ENCODE assay signal across 10 mouse cellular contexts in the genomic region with DNA sequence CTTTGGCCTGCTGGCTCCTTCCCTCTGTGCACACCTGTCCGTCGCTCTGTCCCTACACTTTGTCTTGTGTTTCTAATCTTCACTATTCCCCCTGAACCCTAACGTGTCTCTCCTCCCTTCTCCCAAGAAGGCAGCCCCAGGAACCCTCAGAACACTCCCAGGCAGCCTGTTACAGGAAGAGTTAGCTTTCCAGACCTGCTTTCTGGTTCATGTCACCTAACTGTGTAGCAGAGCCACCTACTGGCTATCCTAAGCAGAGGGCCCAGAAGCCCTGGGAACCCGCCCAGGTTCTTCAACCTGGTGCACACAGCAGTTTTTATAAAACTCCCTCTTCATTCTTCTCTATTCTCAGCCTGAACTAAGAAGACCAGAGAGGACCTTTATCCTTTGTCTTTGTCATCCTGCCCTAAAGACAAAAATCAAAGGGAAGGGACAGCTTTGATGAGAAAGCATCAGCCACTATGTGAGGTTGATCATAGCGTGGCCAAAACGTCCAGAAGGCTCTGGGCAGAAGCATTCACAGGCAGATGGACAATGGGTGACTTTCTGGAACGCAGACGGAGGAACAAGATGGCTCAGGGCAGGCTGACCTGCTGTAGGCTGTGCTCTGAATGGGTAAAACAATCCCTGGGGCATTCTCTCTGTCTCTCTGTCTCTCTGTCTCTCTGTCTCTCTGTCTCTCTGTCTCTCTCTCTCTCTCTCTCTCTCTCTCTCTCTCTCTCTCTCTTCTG. TPM values are rescaled to one million over a fixed set of nuclear protein-coding genes. Genes with fewer than 3 reads are reported as not detected.
DNase-seq lines count a peak whose midpoint lies in the region; ATAC-seq and TF ChIP-seq lines count a peak whose summit lies in the region.
"Had no signal": no experiment of that assay in that cellular context is flagged by ENCODE, and none has a peak within 500 bp of the region (broad histone marks: within the 10 kb centered on the region; RNA-seq: fewer than 3 reads in every experiment).

No protein-coding gene starts in this region.

- no peak overlapping the region for H3K4me3 ChIP-seq in thymus, adult 2 months (ENCODE audit: control insufficient read depth, insufficient read depth, low read length)
- H3K4me3 ChIP-seq in gastrocnemius, adult 2 months, result no peak overlapping the region
- H3K4me3 ChIP-seq in lung, postnatal 0 days (ENCODE audit: low read depth, low read length), result no peak overlapping the region

- TF ChIP-seq CTCF in thymus, adult 2 months (IDR thresholded peaks at IDR 0.05; ENCODE audit: borderline replicate concordance, control insufficient read depth, extremely low read depth, insufficient read depth, low read length, poor library complexity), result no peak
- peak; percentile 72 for TF ChIP-seq CTCF in gastrocnemius, adult 2 months (IDR thresholded peaks at IDR 0.05)
- peak; percentile 75 for TF ChIP-seq CTCF in lung, postnatal 0 days (IDR thresholded peaks at IDR 0.05)

- no peak for ATAC-seq in lung, postnatal 0 days

- peak; percentile 23 for DNase-seq in thymus, postnatal 14 days
- no peak for DNase-seq in thymus, adult 2 months
- DNase-seq in cerebellum, adult 11 months, result peak; percentile 42
- peak; percentile 35 for DNase-seq in gastrocnemius, adult 2 months
- peak; percentile 20 to 69 for DNase-seq in layer of hippocampus, adult 18-20 months (ENCODE audit: low spot score in 2 of 2)
- DNase-seq in lung, postnatal 0 days (ENCODE audit: low spot score), result peak; percentile 72
- DNase-seq in testis, postnatal 14 days (ENCODE audit: low spot score), result peak; percentile 34
- DNase-seq in thymus, postnatal 25 days, result no peak

- intact Hi-C loops in gastrocnemius, adult 2 months (cut with DNase I), result loop anchor here (2.0 to 5.0 kb wide), 2 partner anchors 252 to 730 kb away; no protein-coding TSS in a partner anchor

- H3K36me3 ChIP-seq in thymus, adult 2 months (ENCODE audit: control insufficient read depth, insufficient read depth, low read length), result no peaks in the 10 kb centered on the region
- no peaks in the 10 kb centered on the region for H3K36me3 ChIP-seq in lung, postnatal 0 days (ENCODE audit: insufficient read depth, low read length)

- H3K9ac ChIP-seq in lung, postnatal 0 days (replicated peaks; ENCODE audit: low read depth), result no peak overlapping the region

- no peak for TF ChIP-seq POLR2A in thymus, adult 2 months (IDR thresholded peaks at IDR 0.05; ENCODE audit: control insufficient read depth, extremely low read depth, insufficient read depth, low read length, poor library complexity)

- H3K27ac ChIP-seq in thymus, adult 2 months (ENCODE audit: control insufficient read depth, insufficient read depth, low read length), result no peak overlapping the region
- no peak overlapping the region for H3K27ac ChIP-seq in gastrocnemius, adult 2 months
- no peak overlapping the region for H3K27ac ChIP-seq in lung, postnatal 0 days (ENCODE audit: low read length)

- WGBS in thymus, adult 2 months, result 64% methylated on average over 8 of the region's 8 CpGs
- 62% methylated on average over 8 of the region's 8 CpGs for WGBS in lung, postnatal 0 days

- H3K4me2 ChIP-seq in lung, postnatal 0 days (replicated peaks; ENCODE audit: low read depth, low read length), result no peak overlapping the region

- TF ChIP-seq EP300 in lung, postnatal 0 days (IDR thresholded peaks at IDR 0.05), result no peak

- H3K4me1 ChIP-seq in thymus, adult 2 months (replicated peaks; ENCODE audit: control insufficient read depth, insufficient read depth, low read length), result no peaks in the 10 kb centered on the region
- H3K4me1 ChIP-seq in lung, postnatal 0 days (ENCODE audit: insufficient read depth, low read depth, low read length), result no peaks in the 10 kb centered on the region

- H3K9me3 ChIP-seq in lung, postnatal 0 days (ENCODE audit: low read length), result no peaks in the 10 kb centered on the region

- no peaks in the 10 kb centered on the region for H3K27me3 ChIP-seq in thymus, adult 2 months (ENCODE audit: control insufficient read depth, insufficient read depth, low read length)
- no peaks in the 10 kb centered on the region for H3K27me3 ChIP-seq in lung, postnatal 0 days (replicated peaks; ENCODE audit: insufficient read depth, low read length)

RNA-seq across cellular contexts. Expression of gene E030025P04Rik, which starts 34.8 kb away (rescaled TPM):
- polyA plus RNA-seq in thymus, adult 2 months (2012; rRNA removed), result not detected in 2 replicates
- total RNA-seq in gastrocnemius, adult 2 months (2021), result not detected
- not detected for total RNA-seq in layer of hippocampus, adult 18-20 months (2021)
- 0.57 and 0.80 TPM in 2 replicates for polyA plus RNA-seq in lung, postnatal 0 days (2015; fragmentation: Nextera tagmentation; extraction: Ambion mirVana)
- polyA plus RNA-seq: large intestine, adult 2 months; stomach, embryonic 14.5 days had no signal

Comparison
In these comparisons a context has a peak if more than half of its experiments do, and no peak if none do; other contexts are left out.
1. DNase-seq: peak in thymus, postnatal 14 days (single experiment), cerebellum, adult 11 months (single experiment), gastrocnemius, adult 2 months (single experiment), layer of hippocampus, adult 18-20 months (2 of 2), lung, postnatal 0 days (single experiment) and testis, postnatal 14 days (single experiment); none in thymus, adult 2 months (single experiment) and thymus, postnatal 25 days (single experiment).